Mouse (Mus musculus): ENCODE measurements at regions not wholly inside any gene's neighbourhood (a gene's known extent, or its start where the extent isn't known, plus 50 kb on each side); places are given as distances from the start of the nearest gene placed in this dataset.

GRCm38 (mm10) chr12:12177264-12178043, 84.5 kb upstream of the Fam49a start:
- H3K4me1 ChIP-seq (ENCODE audit: control insufficient read depth, insufficient read depth, low read length) = peaks cover under 1% of the 10 kb centered on the region; the same call in 1 of the 2 replicates
- H3K27ac ChIP-seq (ENCODE audit: control insufficient read depth, insufficient read depth, low read depth, low read length, poor library complexity) = no peak overlapping the region
- 82% methylated on average over 6 of the region's 6 CpGs for WGBS
- no peak overlapping the region for H3K4me3 ChIP-seq (replicated peaks; ENCODE audit: control insufficient read depth, low read depth, low read length)
- TF ChIP-seq CTCF (IDR thresholded peaks at IDR 0.05; ENCODE audit: control insufficient read depth, insufficient read depth, low read length) = no peak
- TF ChIP-seq POLR2A (IDR thresholded peaks at IDR 0.05; ENCODE audit: borderline replicate concordance, control insufficient read depth, low read depth, low read length) = no peak

- H3K4me1 ChIP-seq (ENCODE audit: control insufficient read depth, insufficient read depth, low read length) = no peaks in the 10 kb centered on the region; the same call in 1 of the 2 replicates
- H3K4me3 ChIP-seq (replicated peaks; ENCODE audit: control insufficient read depth, low read depth, low read length) = no peak overlapping the region
- TF ChIP-seq POLR2A (IDR thresholded peaks at IDR 0.05; ENCODE audit: borderline replicate concordance, control insufficient read depth, low read depth, low read length) = no peak
- TF ChIP-seq CTCF (IDR thresholded peaks at IDR 0.05; ENCODE audit: control insufficient read depth, insufficient read depth, low read length) = no peak
- H3K27ac ChIP-seq (ENCODE audit: control insufficient read depth, insufficient read depth, low read depth, low read length, poor library complexity) = no peak overlapping the region
- WGBS = 91% methylated on average over 2 of the region's 2 CpGs
Measured at GRCm38 (mm10) chr12:12178391-12178790, 83.5 kb upstream of the Fam49a start.

GRCm38 (mm10) chr12:12179292-12179865, 82.6 kb upstream of the Fam49a start:
- Histone ChIP-seq H3K27ac (ENCODE audit: control insufficient read depth, insufficient read depth, low read depth, low read length, poor library complexity) (no peak overlapping the region), H3K4me1 (ENCODE audit: control insufficient read depth, insufficient read depth, low read length) (no peaks in the 10 kb centered on the region; the same call in 1 of the 2 replicates), H3K4me3 (replicated peaks; ENCODE audit: control insufficient read depth, low read depth, low read length) (no peak overlapping the region)
- no peak for TF ChIP-seq CTCF (IDR thresholded peaks at IDR 0.05; ENCODE audit: control insufficient read depth, insufficient read depth, low read length)
- no peak for TF ChIP-seq POLR2A (IDR thresholded peaks at IDR 0.05; ENCODE audit: borderline replicate concordance, control insufficient read depth, low read depth, low read length)
- WGBS = 82% methylated on average over 10 of the region's 10 CpGs

- no peaks in the 10 kb centered on the region; the same call in 1 of the 2 replicates for H3K4me1 ChIP-seq (ENCODE audit: control insufficient read depth, insufficient read depth, low read length)
- 79% methylated on average over 1 of the region's 1 CpGs for WGBS
- TF ChIP-seq POLR2A (IDR thresholded peaks at IDR 0.05; ENCODE audit: borderline replicate concordance, control insufficient read depth, low read depth, low read length) (no peak), CTCF (IDR thresholded peaks at IDR 0.05; ENCODE audit: control insufficient read depth, insufficient read depth, low read length) (no peak)
- H3K4me3 ChIP-seq (replicated peaks; ENCODE audit: control insufficient read depth, low read depth, low read length) = no peak overlapping the region
- H3K27ac ChIP-seq (ENCODE audit: control insufficient read depth, insufficient read depth, low read depth, low read length, poor library complexity) = no peak overlapping the region
Measured at GRCm38 (mm10) chr12:12180986-12181385, 81.0 kb upstream of the Fam49a start.

- WGBS = 71% methylated on average over 4 of the region's 4 CpGs
- Histone ChIP-seq H3K27ac (ENCODE audit: control insufficient read depth, insufficient read depth, low read depth, low read length, poor library complexity) (no peak overlapping the region), H3K4me3 (replicated peaks; ENCODE audit: control insufficient read depth, low read depth, low read length) (no peak overlapping the region), H3K4me1 (ENCODE audit: control insufficient read depth, insufficient read depth, low read length) (no peaks in the 10 kb centered on the region; the same call in 1 of the 2 replicates)
- TF ChIP-seq POLR2A (IDR thresholded peaks at IDR 0.05; ENCODE audit: borderline replicate concordance, control insufficient read depth, low read depth, low read length) (no peak), CTCF (IDR thresholded peaks at IDR 0.05; ENCODE audit: control insufficient read depth, insufficient read depth, low read length) (no peak)
Measured at GRCm38 (mm10) chr12:12181686-12182085, 80.3 kb upstream of the Fam49a start.

GRCm38 (mm10) chr12:12186353-12186752, 75.6 kb upstream of the Fam49a start:
- WGBS = 79% methylated on average over 2 of the region's 2 CpGs
- TF ChIP-seq POLR2A (IDR thresholded peaks at IDR 0.05; ENCODE audit: borderline replicate concordance, control insufficient read depth, low read depth, low read length) (no peak), CTCF (IDR thresholded peaks at IDR 0.05; ENCODE audit: control insufficient read depth, insufficient read depth, low read length) (no peak)
- Histone ChIP-seq H3K4me3 (replicated peaks; ENCODE audit: control insufficient read depth, low read depth, low read length) (no peak overlapping the region), H3K27ac (ENCODE audit: control insufficient read depth, insufficient read depth, low read depth, low read length, poor library complexity) (no peak overlapping the region), H3K4me1 (ENCODE audit: control insufficient read depth, insufficient read depth, low read length) (no peaks in the 10 kb centered on the region)

GRCm38 (mm10) chr12:12195066-12195465, 66.9 kb upstream of the Fam49a start:
- no peak overlapping the region for H3K4me3 ChIP-seq (replicated peaks; ENCODE audit: control insufficient read depth, low read depth, low read length)
- H3K4me1 ChIP-seq (ENCODE audit: control insufficient read depth, insufficient read depth, low read length) = no peaks in the 10 kb centered on the region
- H3K27ac ChIP-seq (ENCODE audit: control insufficient read depth, insufficient read depth, low read depth, low read length, poor library complexity) = no peak overlapping the region
- WGBS = 65% methylated on average over 1 of the region's 1 CpGs
- no peak for TF ChIP-seq CTCF (IDR thresholded peaks at IDR 0.05; ENCODE audit: control insufficient read depth, insufficient read depth, low read length)
- no peak for TF ChIP-seq POLR2A (IDR thresholded peaks at IDR 0.05; ENCODE audit: borderline replicate concordance, control insufficient read depth, low read depth, low read length)

- 83% methylated on average over 3 of the region's 3 CpGs for WGBS
Measured at GRCm38 (mm10) chr12:12196627-12197026, 65.3 kb upstream of the Fam49a start.

More at GRCm38 (mm10) chr12:12196627-12197026, 65.3 kb upstream of the Fam49a start:
- H3K27ac ChIP-seq (ENCODE audit: control insufficient read depth, insufficient read depth, low read depth, low read length, poor library complexity) = no peak overlapping the region
- no peaks in the 10 kb centered on the region for H3K4me1 ChIP-seq (ENCODE audit: control insufficient read depth, insufficient read depth, low read length)
- H3K4me3 ChIP-seq (replicated peaks; ENCODE audit: control insufficient read depth, low read depth, low read length) = no peak overlapping the region
- TF ChIP-seq CTCF (IDR thresholded peaks at IDR 0.05; ENCODE audit: control insufficient read depth, insufficient read depth, low read length) (no peak), POLR2A (IDR thresholded peaks at IDR 0.05; ENCODE audit: borderline replicate concordance, control insufficient read depth, low read depth, low read length) (no peak)

Data from bone marrow, adult 2 months (tissue).